Mouse (Mus musculus) liver, embryonic 16.5 days (tissue): ENCODE results near the gene Ilk. TPM values are rescaled to one million over a fixed set of nuclear protein-coding genes. Genes with fewer than 3 reads are reported as not detected.

ENCODE experiments used
- ATAC-seq: fragments of 200-750 bp; cut with Nextera tagmentation; 2 replicates; pipeline ENCODE4 v1.8.0; 2017; ENCODE audit warnings: low read depth, mild to moderate bottlenecking, moderate number of reproducible peaks, moderate library complexity
- H3K27ac ChIP-seq: fragments of 300-500 bp; sonication (generic); 2 replicates; pipeline ENCODE4 v1.5.1; 2014; ENCODE audit warnings: mild to moderate bottlenecking, low read length
- H3K27me3 ChIP-seq: fragments of 300-500 bp; sonication (generic); 2 replicates; pipeline ENCODE4 v1.6.1; 2014; ENCODE audit warnings: low read depth, low read length, mixed read lengths; ENCODE audit not compliant: control insufficient read depth, insufficient read depth
- H3K36me3 ChIP-seq: fragments of 300-500 bp; sonication (generic); 2 replicates; pipeline ENCODE4 v1.6.1; 2014; ENCODE audit warnings: mild to moderate bottlenecking; ENCODE audit not compliant: control insufficient read depth, insufficient read depth
- H3K4me1 ChIP-seq: fragments of 300-500 bp; sonication (generic); 2 replicates; pipeline ENCODE4 v1.6.1; 2014; ENCODE audit warnings: low read depth, low read length, mixed read lengths; ENCODE audit not compliant: control insufficient read depth
- H3K4me2 ChIP-seq: fragments of 300-500 bp; sonication (generic); 2 replicates; pipeline ENCODE4 v1.6.1; 2014; ENCODE audit warnings: low read depth, low read length, mixed read lengths
- H3K4me3 ChIP-seq: fragments of 300-500 bp; sonication (generic); 2 replicates; pipeline ENCODE4 v1.5.1; 2014; ENCODE audit warnings: low read depth, mild to moderate bottlenecking, low read length
- H3K9ac ChIP-seq: fragments of 300-500 bp; sonication (generic); 2 replicates; pipeline ENCODE4 v1.6.1; 2014; ENCODE audit warnings: low read depth, low read length
- H3K9me3 ChIP-seq: fragments of 300-500 bp; sonication (generic); replicated peaks from 2 replicates; pipeline ENCODE4 v1.6.1; 2016; ENCODE audit warnings: low read length; ENCODE audit not compliant: control insufficient read depth
- WGBS: fragments of 180-500 bp; shearing (Covaris S2); extraction: QIAGEN DNeasy Blood & Tissue Kit; methylation state at CpG from one replicate; pipeline ENCODE4 v1.1.7; 2014; ENCODE audit not compliant: insufficient replicate concordance; 5-methylcytosine and 5-hydroxymethylcytosine counted together
- polyA plus RNA-seq: library from polyadenylated mRNA; unstranded; fragments of >200 nt; fragmentation: Nextera tagmentation; extraction: Ambion mirVana; gene quantifications from 2 replicates; pipeline ENCODE4 v1.2.1, GENCODE M21; 2015

Gene Ilk
- polyA plus RNA-seq, 1 experiment from 2014 or later = 114 TPM

DNA sequence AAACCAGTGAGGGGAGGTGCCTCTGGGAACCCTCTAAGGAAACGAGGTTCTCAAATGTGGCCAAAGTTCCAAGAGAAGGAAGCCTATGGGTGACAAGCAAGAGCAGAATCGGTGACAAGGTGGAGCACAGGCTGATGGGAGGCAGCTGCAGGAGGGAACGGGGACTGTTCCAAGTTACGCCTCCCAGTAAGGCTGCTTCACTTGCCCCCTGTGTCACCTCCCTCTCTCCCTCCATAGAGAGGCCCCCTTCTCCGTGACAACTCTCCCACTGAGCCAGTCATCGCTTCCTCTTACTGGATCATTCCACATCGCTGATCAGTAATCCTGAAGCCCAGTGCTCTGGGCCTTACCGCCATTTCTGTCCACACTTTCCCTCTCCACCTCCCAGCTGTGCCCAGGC, 38.3 kb downstream of the Ilk start:
- H3K36me3 ChIP-seq = no peaks in the 10 kb centered on the region
- H3K9me3 ChIP-seq = no peaks in the 10 kb centered on the region
- H3K9ac ChIP-seq = no peak overlapping the region
- WGBS = 50% methylated on average over 8 of the region's 8 CpGs
- H3K4me1 ChIP-seq = no peaks in the 10 kb centered on the region; the same call in 1 of the 2 replicates
- ATAC-seq = no peak
- H3K4me3 ChIP-seq = no peak overlapping the region
- H3K27me3 ChIP-seq = no peaks in the 10 kb centered on the region
- H3K27ac ChIP-seq = no peak overlapping the region
- no peak overlapping the region for H3K4me2 ChIP-seq

DNA sequence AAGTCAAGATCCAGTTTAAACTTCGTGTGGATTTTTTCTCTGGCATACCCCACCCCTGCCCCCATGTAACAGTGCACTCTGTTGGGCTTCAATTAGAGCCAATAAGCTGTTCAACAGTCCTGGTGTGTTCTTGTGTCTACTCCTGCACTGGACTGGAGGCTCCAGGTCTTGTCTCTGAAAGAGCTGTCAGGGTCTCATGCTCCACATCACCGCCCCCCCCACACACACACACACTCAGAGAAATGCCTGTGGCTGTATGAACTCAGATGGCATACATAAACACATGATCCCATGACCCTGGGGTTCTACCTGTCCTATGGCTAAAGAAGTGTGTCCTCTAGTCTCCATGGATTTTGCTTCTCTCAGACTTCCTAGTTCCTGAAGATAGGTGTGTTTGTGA, 39.6 kb downstream of the Ilk start:
- WGBS = 56% methylated on average over 2 of the region's 2 CpGs
- Histone ChIP-seq H3K27me3 (no peaks in the 10 kb centered on the region), H3K36me3 (no peaks in the 10 kb centered on the region), H3K9ac (no peak overlapping the region), H3K9me3 (no peaks in the 10 kb centered on the region), H3K4me2 (no peak overlapping the region), H3K27ac (no peak overlapping the region), H3K4me3 (no peak overlapping the region), H3K4me1 (no peaks in the 10 kb centered on the region; the same call in 1 of the 2 replicates)
- ATAC-seq = no peak

DNA sequence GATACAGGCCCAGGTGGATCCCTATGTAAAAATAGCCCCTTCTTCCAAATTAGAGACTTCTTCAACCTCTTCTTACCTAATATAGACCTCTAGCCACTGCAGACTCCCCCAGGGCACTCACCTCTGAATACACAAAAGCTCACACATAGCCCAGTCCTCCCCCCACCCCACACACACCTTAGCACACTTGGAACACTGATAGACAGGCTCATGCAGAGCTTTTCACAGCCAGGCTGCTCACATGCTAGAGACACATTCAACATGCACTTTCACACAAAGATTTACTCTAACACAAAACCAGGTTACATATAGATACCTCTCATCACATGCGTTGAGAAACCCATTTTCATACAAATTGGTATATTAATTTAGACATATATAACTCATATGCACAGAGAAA, 40.9 kb downstream of the Ilk start:
- no peak overlapping the region for H3K9ac ChIP-seq
- no peak overlapping the region for H3K4me2 ChIP-seq
- H3K27me3 ChIP-seq = no peaks in the 10 kb centered on the region
- H3K27ac ChIP-seq = no peak overlapping the region
- no peak overlapping the region for H3K4me3 ChIP-seq
- H3K4me1 ChIP-seq = no peaks in the 10 kb centered on the region; the same call in 1 of the 2 replicates
- WGBS = 59% methylated on average over 1 of the region's 1 CpGs
- H3K9me3 ChIP-seq = no peaks in the 10 kb centered on the region
- no peaks in the 10 kb centered on the region for H3K36me3 ChIP-seq
- ATAC-seq = no peak

DNA sequence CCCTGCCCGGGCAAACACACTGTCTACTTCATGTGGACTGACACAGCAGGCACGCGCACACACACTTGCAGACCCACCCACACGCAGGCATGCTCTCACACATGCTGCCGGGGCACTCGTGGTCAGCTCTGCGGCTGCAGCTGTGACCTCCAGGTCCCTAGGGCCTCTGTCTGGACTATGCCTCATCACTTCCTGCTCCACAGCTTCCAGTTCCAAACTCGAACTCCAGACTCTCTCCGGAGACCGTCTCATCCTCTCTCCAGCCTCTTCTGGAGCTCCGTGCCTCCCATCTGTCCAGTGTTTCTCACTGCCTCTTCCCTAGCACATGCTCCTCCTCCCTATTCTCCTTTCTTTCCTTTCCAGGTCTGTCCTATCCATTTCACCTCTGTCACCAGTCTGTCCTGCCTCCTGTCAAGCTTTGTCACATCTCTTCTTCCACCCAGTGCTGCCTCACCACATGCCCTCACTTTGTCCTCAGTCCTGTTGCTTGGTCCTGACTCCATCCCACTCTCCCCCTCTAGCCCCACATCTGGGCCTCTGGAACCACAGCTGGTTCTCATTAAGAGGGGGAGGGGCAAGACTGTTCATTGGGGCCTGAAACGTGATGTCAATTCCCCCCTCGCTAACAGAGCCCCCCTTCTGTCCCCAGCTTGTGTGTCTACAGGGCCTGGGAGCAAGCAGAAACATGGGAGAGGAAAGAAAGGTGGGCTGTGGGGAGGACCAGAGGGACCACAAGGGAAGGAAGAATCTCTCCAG, 41.6 kb downstream of the Ilk start:
- no peaks in the 10 kb centered on the region for H3K9me3 ChIP-seq
- H3K36me3 ChIP-seq = no peaks in the 10 kb centered on the region
- 24% methylated on average over 13 of the region's 13 CpGs for WGBS
- no peak overlapping the region for H3K4me2 ChIP-seq
- ATAC-seq = no peak; the same call in 1 of the 2 replicates
- H3K27me3 ChIP-seq = no peaks in the 10 kb centered on the region
- no peaks in the 10 kb centered on the region; the same call in 1 of the 2 replicates for H3K4me1 ChIP-seq
- H3K4me3 ChIP-seq = no peak overlapping the region
- H3K27ac ChIP-seq = peak overlapping the region; percentile 25; the same call in 1 of the 2 replicates
- no peak overlapping the region for H3K9ac ChIP-seq

DNA sequence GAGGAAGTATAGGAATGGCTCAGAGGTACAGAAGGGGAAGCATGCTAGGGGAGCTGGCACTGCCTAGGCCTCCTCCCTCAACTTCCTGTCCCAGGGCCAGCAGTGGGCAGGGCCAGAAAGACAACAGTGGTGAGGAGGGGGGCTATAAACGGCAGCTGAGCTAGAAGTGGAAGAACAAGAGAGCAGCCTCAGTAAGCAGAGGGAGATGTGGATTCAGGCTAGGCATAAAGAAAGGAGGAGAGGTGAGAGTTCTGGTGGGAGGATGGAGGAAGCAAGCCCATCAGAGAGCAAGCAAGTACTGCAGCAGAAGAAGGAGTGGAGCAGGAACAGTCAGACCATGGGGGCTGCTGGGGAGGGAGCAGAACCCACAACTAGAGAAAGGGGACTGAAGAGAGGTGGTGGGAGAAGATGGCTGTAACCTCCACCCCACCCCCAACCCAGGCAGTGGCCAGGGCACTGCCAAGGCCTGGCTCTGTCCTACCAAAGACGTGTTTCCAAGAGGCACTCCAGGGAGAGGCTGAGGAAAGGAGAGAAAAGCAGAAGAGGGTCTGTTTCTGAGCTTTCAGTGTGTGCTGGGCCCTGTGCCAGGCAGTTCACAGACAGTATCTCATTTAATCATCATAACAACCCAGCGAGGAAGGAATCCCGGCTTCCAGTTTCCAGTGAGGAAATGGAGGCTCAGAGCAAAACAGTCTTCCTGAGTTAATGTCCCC, 42.3 kb downstream of the Ilk start:
- Histone ChIP-seq H3K36me3 (no peaks in the 10 kb centered on the region), H3K9ac (no peak overlapping the region), H3K4me3 (no peak overlapping the region), H3K27me3 (peaks cover under 1% of the 10 kb centered on the region; the same call in 1 of the 2 replicates), H3K4me1 (no peaks in the 10 kb centered on the region; the same call in 1 of the 2 replicates), H3K4me2 (no peak overlapping the region), H3K9me3 (no peaks in the 10 kb centered on the region), H3K27ac (peak overlapping the region; percentile 25)
- WGBS = 17% methylated on average over 4 of the region's 4 CpGs
- ATAC-seq = peak; percentile 64

DNA sequence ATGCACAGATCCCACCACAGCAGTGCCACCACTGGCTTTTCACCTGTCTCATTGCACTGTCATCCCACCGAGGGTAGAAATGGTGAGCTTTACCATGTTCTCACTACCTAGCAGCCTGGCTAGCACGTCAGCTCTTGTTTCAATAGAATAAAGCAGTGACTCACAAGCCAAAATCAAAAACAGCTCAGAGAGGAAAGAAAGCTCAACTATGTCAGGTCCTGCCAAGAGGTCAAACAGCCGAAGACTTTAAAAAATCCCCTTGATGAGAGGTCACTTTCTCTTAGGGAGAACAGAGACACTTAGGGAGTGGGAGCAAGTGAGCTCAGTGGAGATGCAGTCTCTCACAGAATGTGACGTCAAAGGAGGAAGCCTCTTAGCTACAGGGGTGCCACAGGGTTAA, 47.5 kb downstream of the Ilk start:
- Histone ChIP-seq H3K4me2 (no peak overlapping the region), H3K9me3 (no peaks in the 10 kb centered on the region), H3K4me3 (no peak overlapping the region), H3K36me3 (no peaks in the 10 kb centered on the region), H3K27ac (no peak overlapping the region), H3K9ac (no peak overlapping the region), H3K27me3 (peaks cover 42% of the 10 kb centered on the region), H3K4me1 (no peaks in the 10 kb centered on the region)
- no peak for ATAC-seq
- WGBS = 31% methylated on average over 4 of the region's 4 CpGs

DNA sequence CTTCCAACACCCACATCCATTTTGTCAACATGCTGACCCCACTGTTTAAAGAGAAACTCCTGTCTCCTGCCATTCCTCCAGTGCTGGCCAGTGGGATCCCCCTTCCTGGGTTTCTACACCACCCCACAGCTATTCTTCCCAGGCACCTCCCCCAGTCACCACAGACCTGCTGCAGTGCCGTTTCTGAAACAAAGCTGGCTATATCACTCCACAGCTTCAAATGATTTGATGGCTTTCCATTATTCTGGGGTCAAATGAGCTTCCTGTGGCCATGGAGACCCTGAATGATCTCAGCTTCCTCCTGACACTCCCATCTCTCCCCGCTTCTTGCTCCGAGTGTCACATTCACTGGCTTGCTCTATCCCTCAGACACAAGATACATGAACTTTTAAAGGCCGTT, 48.2 kb downstream of the Ilk start:
- H3K27me3 ChIP-seq = peaks cover 47% of the 10 kb centered on the region
- no peak overlapping the region for H3K27ac ChIP-seq
- H3K9ac ChIP-seq = no peak overlapping the region
- no peak overlapping the region for H3K4me3 ChIP-seq
- H3K4me1 ChIP-seq = no peaks in the 10 kb centered on the region
- WGBS = 29% methylated on average over 4 of the region's 4 CpGs
- no peak for ATAC-seq
- H3K36me3 ChIP-seq = no peaks in the 10 kb centered on the region
- H3K9me3 ChIP-seq = no peaks in the 10 kb centered on the region
- H3K4me2 ChIP-seq = no peak overlapping the region

DNA sequence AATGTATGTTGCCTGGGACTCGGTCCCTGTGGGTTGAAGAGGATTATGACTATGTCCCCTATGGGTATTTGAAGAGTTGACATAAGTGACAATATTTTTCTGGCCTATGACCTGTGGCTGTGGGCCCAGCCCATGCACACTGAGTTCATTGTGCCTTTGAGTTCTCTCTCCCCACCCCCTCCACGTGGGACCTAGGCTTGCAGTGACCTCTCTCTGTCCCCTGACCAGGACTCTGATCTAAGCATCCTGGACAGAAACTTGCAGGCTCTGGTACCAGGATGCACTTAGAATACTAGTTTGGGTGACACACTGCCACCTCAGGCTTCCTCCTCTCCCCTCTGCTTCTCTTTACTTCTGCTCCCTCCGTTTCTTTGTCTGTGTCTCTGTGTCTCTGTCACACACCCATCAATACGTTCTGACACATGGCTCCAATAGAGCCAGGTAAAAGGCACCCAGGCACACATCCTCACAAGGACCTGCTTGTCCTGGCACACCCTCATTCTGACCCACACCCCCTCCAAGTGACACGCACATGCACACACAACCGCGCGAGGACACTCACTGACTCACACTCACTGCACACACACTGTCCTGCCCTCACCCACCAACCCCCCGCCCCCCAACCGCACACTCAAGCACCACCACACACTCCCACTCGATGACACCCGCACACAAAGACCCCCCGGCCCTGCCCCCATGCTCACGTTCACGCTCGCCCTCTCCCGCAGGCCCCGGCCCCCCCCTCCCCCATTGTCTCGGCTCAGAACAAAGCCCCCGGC, 50.3 kb downstream of the Ilk start:
- no peaks in the 10 kb centered on the region for H3K9me3 ChIP-seq
- H3K27ac ChIP-seq = no peak overlapping the region
- H3K9ac ChIP-seq = no peak overlapping the region

More for the DNA sequence above, 50.3 kb downstream of the Ilk start:
- peak overlapping the region; percentile 55 for H3K4me3 ChIP-seq
- WGBS = 17% methylated on average over 20 of the region's 20 CpGs
- peaks cover 50% of the 10 kb centered on the region for H3K27me3 ChIP-seq
- no peaks in the 10 kb centered on the region for H3K36me3 ChIP-seq
- no peaks in the 10 kb centered on the region for H3K4me1 ChIP-seq
- peak overlapping the region; percentile 52 for H3K4me2 ChIP-seq
- peak; percentile 17 for ATAC-seq
